Mouse (Mus musculus) forebrain, embryonic 13.5 days (tissue): ENCODE data around the gene Nek4. TPM values are rescaled to one million over a fixed set of nuclear protein-coding genes. Genes with fewer than 3 reads are reported as not detected.

ENCODE experiments used
- ATAC-seq: fragments of 200-750 bp; cut with Nextera tagmentation; 2 replicates; pipeline ENCODE4 v1.8.0; 2017
- H3K27ac ChIP-seq: fragments of 300-500 bp; sonication (generic); 2 replicates; pipeline ENCODE4 v1.5.1; 2015; ENCODE audit warnings: inconsistent platforms, mild to moderate bottlenecking, moderate library complexity
- H3K27me3 ChIP-seq: fragments of 300-500 bp; sonication (generic); 2 replicates; pipeline ENCODE4 v1.6.1; 2015; ENCODE audit warnings: mild to moderate bottlenecking, inconsistent platforms
- H3K36me3 ChIP-seq: fragments of 300-500 bp; sonication (generic); 2 replicates; pipeline ENCODE4 v1.6.1; 2015; ENCODE audit warnings: mild to moderate bottlenecking, inconsistent platforms; ENCODE audit not compliant: poor library complexity, severe bottlenecking
- H3K4me1 ChIP-seq: fragments of 300-500 bp; sonication (generic); 2 replicates; pipeline ENCODE4 v1.6.1; 2015; ENCODE audit warnings: inconsistent platforms
- H3K4me2 ChIP-seq: fragments of 300-500 bp; sonication (generic); 2 replicates; pipeline ENCODE4 v1.6.1; 2015; ENCODE audit warnings: inconsistent platforms, mild to moderate bottlenecking, moderate library complexity
- H3K4me3 ChIP-seq: fragments of 300-500 bp; sonication (generic); 2 replicates; pipeline ENCODE4 v1.5.1; 2015; ENCODE audit warnings: mild to moderate bottlenecking, inconsistent platforms
- H3K9ac ChIP-seq: fragments of 300-500 bp; sonication (generic); 2 replicates; pipeline ENCODE4 v1.6.1; 2015; ENCODE audit warnings: mild to moderate bottlenecking, inconsistent platforms
- H3K9me3 ChIP-seq: fragments of 300-500 bp; sonication (generic); replicated peaks from 2 replicates; pipeline ENCODE4 v1.6.1; 2016; ENCODE audit warnings: inconsistent platforms
- WGBS: fragments of 180-500 bp; shearing (Covaris S2); methylation state at CpG from one replicate; pipeline ENCODE4 v1.1.7; 2015; 5-methylcytosine and 5-hydroxymethylcytosine counted together
- polyA plus RNA-seq: library from polyadenylated mRNA; unstranded; fragments of >200 nt; fragmentation: Nextera tagmentation; extraction: Ambion mirVana; gene quantifications from 2 replicates; pipeline ENCODE4 v1.2.1, GENCODE M21; 2015

Gene Nek4
- polyA plus RNA-seq, 1 experiment from 2014 or later: 17.8 TPM

DNA sequence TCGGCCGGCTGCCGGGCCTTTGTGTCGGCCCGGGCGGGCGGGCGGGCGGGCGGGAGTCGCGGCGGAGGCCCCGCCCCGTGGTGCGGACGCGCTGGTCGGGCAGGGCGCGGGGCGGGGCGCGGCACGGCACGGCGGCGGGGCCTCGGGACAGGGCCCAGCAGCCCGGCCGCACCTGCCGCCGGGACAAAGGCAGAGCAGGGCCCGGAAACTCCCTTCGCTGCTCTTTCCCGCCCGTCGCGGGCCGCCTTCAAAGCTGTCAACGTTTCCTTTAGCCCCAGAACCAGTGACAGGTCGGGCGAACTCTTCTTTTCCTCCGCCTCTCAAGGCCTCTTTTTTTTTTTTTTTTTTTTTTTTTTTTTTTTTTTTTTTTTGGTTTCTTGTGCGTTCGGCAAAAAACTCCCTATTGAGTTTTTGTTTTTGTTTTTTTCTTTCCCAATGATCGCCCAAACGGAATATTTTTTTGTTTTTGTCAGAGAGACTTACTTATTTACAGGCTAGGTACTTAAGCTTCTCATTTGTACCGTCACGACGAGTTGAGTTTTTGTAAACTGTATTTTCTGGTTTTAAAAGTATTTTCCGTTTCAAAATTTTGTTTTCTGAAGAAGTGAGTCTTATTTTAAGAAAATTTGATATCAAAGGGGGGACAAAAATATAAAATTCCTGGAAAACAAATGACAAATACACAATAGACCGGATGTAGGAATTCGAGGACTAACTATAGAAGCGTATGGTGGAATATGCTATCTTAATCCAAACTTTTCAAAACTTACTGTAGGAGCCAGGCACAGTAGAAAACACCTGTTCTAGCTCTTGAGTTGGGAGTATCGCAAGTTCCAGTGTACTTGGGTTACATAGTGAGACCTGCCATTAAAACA is 68.4 kb downstream of the Nek4 start:
- Histone ChIP-seq H3K27me3 (no peaks in the 10 kb centered on the region), H3K9ac (peak overlapping the region; percentile 88), H3K4me2 (peak overlapping the region; percentile 88), H3K36me3 (peaks cover 50% of the 10 kb centered on the region), H3K27ac (peak overlapping the region; percentile 99), H3K9me3 (no peaks in the 10 kb centered on the region), H3K4me1 (peaks cover 43% of the 10 kb centered on the region), H3K4me3 (peak overlapping the region; percentile 78)
- peak; percentile 95 for ATAC-seq
- WGBS: 7% methylated on average over 26 of the region's 56 CpGs

DNA sequence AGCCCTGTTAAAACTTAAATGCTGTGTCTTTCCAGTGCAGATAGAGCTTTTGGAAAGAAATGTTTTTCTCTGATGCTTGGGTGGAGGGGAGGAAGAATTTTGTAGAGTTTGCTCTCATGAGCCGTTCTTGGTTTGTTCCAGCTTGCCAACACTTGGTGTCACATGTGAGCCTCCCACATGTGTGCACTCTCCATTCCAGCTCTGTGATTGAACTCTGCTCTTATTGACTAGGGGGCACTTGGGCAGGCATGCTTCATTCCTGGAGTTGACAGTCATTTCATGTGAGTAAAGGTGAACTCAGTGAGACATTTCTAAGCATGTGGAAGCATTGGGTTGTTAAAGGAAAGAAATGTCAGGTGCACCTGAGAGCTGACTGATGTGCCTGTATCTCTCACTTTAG is 71.4 kb downstream of the Nek4 start:
- ATAC-seq: no peak
- Histone ChIP-seq H3K36me3 (peaks cover 50% of the 10 kb centered on the region), H3K9me3 (no peaks in the 10 kb centered on the region), H3K9ac (no peak overlapping the region), H3K27me3 (no peaks in the 10 kb centered on the region), H3K4me3 (no peak overlapping the region), H3K27ac (no peak overlapping the region), H3K4me2 (no peak overlapping the region), H3K4me1 (peaks cover 37% of the 10 kb centered on the region)
- 61% methylated on average over 1 of the region's 1 CpGs for WGBS

DNA sequence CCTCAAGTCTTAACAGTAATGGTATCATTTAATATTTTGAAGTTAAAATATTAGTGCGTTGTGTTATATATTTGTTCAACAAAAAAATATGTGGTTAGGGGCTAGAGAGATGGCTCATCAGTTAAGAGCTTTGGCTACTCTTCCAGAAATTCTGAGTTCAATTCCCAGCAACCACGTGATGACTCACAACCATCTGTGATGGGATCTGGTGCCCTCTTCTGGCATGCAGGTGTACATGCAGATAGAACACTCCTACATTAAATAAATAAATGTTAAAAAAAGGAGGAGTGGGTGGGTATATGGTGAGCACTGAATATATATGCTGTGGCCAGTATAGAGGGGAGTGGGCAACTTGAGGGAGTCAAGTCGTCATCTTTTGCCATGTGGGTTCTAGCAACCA is 74.6 kb downstream of the Nek4 start:
- no peaks in the 10 kb centered on the region for H3K27me3 ChIP-seq
- H3K4me2 ChIP-seq: no peak overlapping the region
- no peak overlapping the region for H3K4me3 ChIP-seq
- H3K36me3 ChIP-seq: peaks cover 77% of the 10 kb centered on the region
- H3K4me1 ChIP-seq: peaks cover 19% of the 10 kb centered on the region
- 78% methylated on average over 3 of the region's 3 CpGs for WGBS
- H3K9ac ChIP-seq: no peak overlapping the region
- H3K9me3 ChIP-seq: no peaks in the 10 kb centered on the region
- no peak for ATAC-seq
- no peak overlapping the region for H3K27ac ChIP-seq

Other genes starting within 250 kb of the Nek4 start
- 23.5 and 25.8 TPM in 2 replicates for gene Sfmbt1, start 236.5 kb upstream of the Nek4 start, polyA plus RNA-seq
- 13.2 and 15.6 TPM in 2 replicates for gene Tmem110, start 125.8 kb upstream of the Nek4 start, polyA plus RNA-seq
- 0.44 and 0.47 TPM in 2 replicates for gene Mustn1, start 72.2 kb upstream of the Nek4 start, polyA plus RNA-seq
- gene Itih4, start 64.9 kb upstream of the Nek4 start, polyA plus RNA-seq: 0.16 TPM in 1 of 2 replicates, not detected in the other
- gene Itih3, start 27.6 kb upstream of the Nek4 start, polyA plus RNA-seq: 0.18 and 0.35 TPM in 2 replicates
- 0.09 TPM in 1 of 2 replicates, not detected in the other for gene Itih1, start 8.1 kb upstream of the Nek4 start, polyA plus RNA-seq
- gene Glt8d1, start 50.0 kb downstream of the Nek4 start, polyA plus RNA-seq: 56.4 and 63.1 TPM in 2 replicates
- 294 and 323 TPM in 2 replicates for gene Spcs1, start 50.3 kb downstream of the Nek4 start, polyA plus RNA-seq
- 166 and 170 TPM in 2 replicates for gene Pbrm1, start 67.8 kb downstream of the Nek4 start, polyA plus RNA-seq
- 76.7 and 80.8 TPM in 2 replicates for gene Gnl3, start 67.8 kb downstream of the Nek4 start, polyA plus RNA-seq
- gene Smim4, start 177.6 kb downstream of the Nek4 start, polyA plus RNA-seq: 76.6 and 82.2 TPM in 2 replicates
- 306 and 325 TPM in 2 replicates for gene Nt5dc2, start 179.7 kb downstream of the Nek4 start, polyA plus RNA-seq
- gene Stab1, start 217.3 kb downstream of the Nek4 start, polyA plus RNA-seq: 13.5 and 16.3 TPM in 2 replicates